Mouse (Mus musculus): ENCODE measurements around the gene Mkks.

Gene Mkks

GRCm38 (mm10) chr2:136834715-136835075 is 56.5 kb downstream of the Mkks start:
- no peak for DNase-seq (ENCODE audit: low spot score)

DNA sequence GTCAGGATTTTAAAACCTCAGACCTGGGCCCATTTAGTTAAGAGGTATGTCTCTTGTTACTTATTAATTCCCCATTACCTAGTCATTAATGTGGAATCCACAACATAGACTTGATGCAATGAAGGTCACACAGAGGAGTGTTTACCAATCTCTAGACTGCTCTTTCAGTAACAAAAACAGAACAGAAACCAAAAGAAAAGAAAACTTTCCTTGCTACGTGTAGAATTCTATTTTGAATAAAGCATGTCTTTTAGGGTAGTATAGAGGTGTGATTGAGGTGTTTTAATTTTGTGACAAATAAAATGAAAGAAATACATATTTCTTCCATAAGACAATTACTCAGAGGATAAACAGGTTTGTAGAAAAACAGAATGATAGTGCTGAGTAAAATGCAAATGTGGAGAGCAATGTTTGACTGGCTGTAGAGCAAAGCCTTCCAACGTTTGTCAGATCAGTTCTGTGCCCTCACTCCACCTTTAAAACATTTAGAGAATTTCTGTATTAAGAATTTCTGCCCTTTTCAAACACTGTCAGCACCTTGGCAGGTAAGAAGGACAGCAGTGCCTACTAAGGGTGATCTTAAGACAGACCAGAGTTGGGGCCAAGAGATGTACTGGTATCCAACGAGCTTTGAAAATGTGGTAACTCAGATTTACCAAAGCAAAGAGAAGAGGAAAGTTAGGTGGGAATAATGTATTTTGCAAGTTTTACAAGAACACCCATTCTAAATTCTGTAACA is 57.0 kb downstream of the Mkks start:
- DNase-seq (ENCODE audit: low spot score): no peak

DNA sequence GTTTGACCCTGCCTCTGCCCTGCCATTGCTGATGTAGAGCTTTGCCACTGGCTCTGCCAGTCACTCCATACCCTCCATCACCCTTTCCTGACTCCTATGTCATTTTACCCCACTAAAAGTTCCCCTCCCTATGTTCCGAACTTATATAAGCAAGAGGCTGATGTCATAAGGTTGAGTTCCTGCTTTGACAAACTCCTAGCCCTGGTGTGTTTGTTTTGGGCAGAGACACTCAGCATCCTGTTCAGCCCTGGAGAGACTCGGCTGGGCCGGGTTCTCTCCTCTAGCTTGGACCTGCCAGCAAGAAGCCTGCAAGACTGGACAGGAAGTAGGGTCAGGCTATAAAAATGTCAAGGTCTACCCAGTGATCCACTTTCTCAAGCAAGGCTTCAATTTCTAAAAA is 58.3 kb downstream of the Mkks start:
- no peak for DNase-seq (ENCODE audit: low spot score)

- DNase-seq (ENCODE audit: low spot score): no peak
Observed at GRCm38 (mm10) chr2:136827612-136828011, 63.6 kb downstream of the Mkks start.
